Mouse (Mus musculus): ENCODE measurements at regions not wholly inside any gene's neighbourhood (a gene's known extent, or its start where the extent isn't known, plus 50 kb on each side); places are given as distances from the start of the nearest gene placed in this dataset.

DNA sequence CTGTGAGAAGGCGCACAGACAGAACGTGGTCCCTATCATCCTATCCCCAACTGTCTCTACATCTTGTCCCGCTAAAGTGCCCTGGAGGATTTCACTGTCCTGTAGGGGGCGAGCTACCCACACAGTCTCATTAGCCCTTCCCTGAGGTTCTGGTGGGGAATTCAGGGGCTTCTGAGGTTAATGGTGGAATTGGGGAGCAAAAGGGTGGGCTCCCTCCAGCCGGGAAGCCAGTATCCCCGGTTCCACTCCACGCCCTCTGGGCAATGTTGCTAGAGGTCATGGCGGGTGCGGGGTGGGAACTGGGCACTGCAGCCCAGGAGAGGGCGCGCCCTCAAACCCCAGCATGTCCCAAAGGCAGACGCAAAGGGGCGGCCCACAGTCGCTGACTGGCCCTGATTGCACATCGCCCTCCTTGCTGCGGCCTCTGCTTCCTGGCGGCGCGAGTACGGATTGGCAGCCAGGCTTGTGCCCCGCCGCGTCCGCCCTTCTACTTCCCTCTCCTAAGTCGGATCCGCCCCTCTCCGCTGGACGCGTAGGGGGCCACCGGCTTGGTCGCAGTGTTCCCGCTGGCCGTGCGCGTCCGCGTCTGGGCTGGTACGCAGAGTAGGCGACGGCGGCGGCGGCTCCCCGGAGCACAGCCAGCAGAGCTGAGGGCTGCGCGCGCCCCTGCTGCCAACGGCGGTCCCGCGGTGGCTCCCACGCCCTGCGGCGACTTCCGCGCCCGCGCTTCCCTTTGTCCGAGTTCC lies 190.9 kb downstream of the Hpcal1 start:
- TF ChIP-seq GATA1 (IDR thresholded peaks at IDR 0.05; ENCODE audit: borderline replicate concordance, low read length) (no peak), FLI1 (IDR thresholded peaks at IDR 0.05; ENCODE audit: low read length) (no peak)

All from megakaryocyte, embryonic 14.5 days (primary cell).